Mouse (Mus musculus): ENCODE measurements around the gene Lrrc10b.

DNA sequence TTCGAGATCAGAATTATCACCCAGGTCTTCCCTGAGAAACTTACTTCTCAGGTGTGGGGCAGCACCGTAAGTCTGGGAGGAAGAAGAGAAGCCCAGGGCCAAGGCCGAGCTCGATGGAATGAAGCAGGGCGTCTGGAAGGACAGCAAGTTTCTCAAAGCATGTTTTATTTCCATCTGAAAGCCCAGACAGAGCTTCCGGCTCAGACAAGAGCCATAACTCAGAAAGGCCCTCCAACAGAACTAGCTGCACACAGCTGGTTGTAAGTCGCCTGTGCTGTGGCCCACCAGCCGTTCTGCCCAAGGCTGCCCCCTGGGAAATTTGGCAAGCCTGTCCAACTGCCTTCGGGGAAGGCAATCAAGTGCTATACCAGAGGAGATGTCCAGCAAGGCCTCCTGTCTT, 29.8 kb downstream of the Lrrc10b start:
- TF ChIP-seq CTCF (IDR thresholded peaks at IDR 0.05; ENCODE audit: borderline replicate concordance, insufficient read depth, low read length) (no peak), POLR2A (IDR thresholded peaks at IDR 0.05; ENCODE audit: low read depth, low read length) (no peak)

All from embryonic fibroblast, embryonic 13.5 days (primary cell).